Mouse (Mus musculus) megakaryocyte-erythroid progenitor cell, adult 5-6 weeks (primary cell): ENCODE measurements around the gene Klk15. TPM values are rescaled to one million over a fixed set of nuclear protein-coding genes. Genes with fewer than 3 reads are reported as not detected.
"Not testable (repeated sequence)": the region's sequence is repeated elsewhere in the genome, so short reads cannot be mapped to it uniquely, and the experiment has no call there.

ENCODE experiments used
- ATAC-seq: replicated peaks from 2 replicates; pipeline ENCODE4 v1.8.0; 2016; ENCODE audit warnings: mild to moderate bottlenecking, inconsistent platforms; ENCODE audit not compliant: severe bottlenecking, poor library complexity, low FRiP score, low TSS enrichment
- total RNA-seq, 2 experiments: library from RNA; stranded (forward) in 1 of 2; stranded (reverse) in 1 of 2; fragments of 200-1000, 215-1000 nt in 1 of 2; fragments of >200 nt in 1 of 2; fragmentation: Nextera tagmentation in 1 of 2; gene quantifications; 2 replicates each; pipeline ENCODE4 v1.2.3; 2014 to 2017

Klk15 gene
- total RNA-seq (2014; fragmentation: Nextera tagmentation) (not detected in 2 replicates), total RNA-seq (2017) (not detected in 2 replicates)

- no peak for ATAC-seq
Measured at GRCm38 (mm10) chr7:43933440-43933839, at the start of gene Klk15. Gene Klk15, plus strand, starts transcription at chr7:43933740.

- no peak for ATAC-seq
Measured at GRCm38 (mm10) chr7:43891365-43891764, 42.2 kb upstream of the Klk15 start.

GRCm38 (mm10) chr7:43891788-43892187, 41.8 kb upstream of the Klk15 start:
- ATAC-seq = no peak

GRCm38 (mm10) chr7:43894836-43895235, 38.7 kb upstream of the Klk15 start:
- ATAC-seq = peak; percentile 81

DNA sequence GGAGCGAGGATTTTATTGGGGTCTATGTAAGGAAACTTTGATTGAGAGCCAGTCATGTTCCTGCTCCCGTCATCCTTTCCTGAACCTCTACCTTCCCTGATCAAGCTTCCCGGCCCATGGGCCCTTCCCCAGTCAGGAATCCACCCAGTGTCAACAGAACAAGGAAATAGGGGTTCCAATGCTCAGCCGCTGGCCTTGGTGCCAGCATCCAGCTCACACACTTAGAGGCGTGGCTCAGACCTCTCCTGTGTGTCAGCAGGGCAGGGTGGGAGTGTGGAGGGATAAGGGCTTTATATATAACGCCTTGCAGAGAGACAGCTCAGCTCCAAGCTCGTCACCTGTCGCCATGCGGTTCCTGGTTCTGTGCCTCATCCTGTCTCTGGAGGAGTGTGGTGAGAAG, 18.7 kb upstream of the Klk15 start:
- no peak for ATAC-seq

GRCm38 (mm10) chr7:43918426-43918825, 15.1 kb upstream of the Klk15 start:
- no peak for ATAC-seq

GRCm38 (mm10) chr7:43918871-43919270, 14.7 kb upstream of the Klk15 start:
- no peak for ATAC-seq

DNA sequence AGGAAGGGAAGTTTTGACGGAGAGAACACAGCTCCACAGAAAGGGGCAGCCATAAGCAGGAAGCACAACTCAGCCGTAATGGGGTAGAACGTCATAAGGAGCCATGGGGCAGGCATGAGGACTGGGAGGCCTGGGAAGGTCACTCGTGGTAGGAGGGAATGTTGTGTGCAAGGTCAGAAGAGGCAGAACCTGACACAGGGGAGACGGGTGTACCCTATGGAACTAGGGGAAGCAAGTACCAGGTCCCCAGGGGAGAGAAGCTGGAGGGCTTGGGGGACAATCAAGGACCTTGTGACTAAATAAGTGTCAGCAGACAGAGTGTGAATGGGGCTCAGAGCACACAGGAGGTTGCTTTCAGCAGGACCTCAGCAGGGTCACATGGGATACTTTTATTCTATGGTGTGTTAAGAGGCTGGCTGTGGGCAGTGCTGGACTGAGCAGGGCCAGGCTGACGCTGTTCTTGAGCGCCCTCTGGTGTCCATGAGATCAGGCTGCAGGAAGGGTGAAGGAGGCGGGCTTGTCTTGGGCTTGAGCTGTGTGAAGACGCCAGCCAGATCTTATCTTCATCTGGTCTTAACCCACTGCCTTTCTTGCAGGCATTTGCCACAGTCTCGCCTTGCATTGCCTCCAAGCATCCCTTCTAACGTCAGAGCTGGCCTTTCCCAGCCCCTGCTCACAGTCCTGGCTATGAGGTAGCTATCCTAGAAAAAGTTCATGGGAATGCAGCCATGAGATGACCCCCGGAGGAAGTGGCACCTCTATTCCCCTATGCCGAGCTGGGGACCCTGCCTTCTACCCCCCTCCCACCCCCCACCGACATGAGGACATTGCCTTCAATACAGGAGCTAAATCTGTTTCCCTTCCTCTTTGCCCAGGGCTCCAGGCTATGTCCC, 13.7 kb upstream of the Klk15 start:
- peak; percentile 94 for ATAC-seq

DNA sequence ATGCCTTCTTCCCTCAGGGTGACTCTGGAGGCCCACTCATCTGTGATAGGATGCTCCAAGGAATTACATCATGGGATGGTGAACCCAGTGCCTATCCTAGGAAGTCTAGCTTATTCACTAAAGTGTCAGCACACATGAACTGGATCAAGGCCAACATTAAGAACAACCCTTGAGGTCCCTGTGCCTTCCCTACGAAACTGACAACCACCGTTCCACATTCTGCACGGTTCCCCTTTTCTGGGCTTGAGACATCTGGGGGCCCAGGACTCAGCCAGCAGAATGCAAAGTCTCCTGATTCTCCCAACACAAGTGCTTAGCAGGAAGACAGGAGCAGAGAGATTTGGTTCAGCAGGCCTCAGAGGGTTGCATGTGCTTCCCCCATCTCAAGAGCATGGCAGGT, 13.0 kb upstream of the Klk15 start:
- no peak for ATAC-seq

- no peak for ATAC-seq
Measured at GRCm38 (mm10) chr7:43921087-43921486, 12.5 kb upstream of the Klk15 start.

- no peak for ATAC-seq
Measured at GRCm38 (mm10) chr7:43921941-43922340, 11.6 kb upstream of the Klk15 start.

DNA sequence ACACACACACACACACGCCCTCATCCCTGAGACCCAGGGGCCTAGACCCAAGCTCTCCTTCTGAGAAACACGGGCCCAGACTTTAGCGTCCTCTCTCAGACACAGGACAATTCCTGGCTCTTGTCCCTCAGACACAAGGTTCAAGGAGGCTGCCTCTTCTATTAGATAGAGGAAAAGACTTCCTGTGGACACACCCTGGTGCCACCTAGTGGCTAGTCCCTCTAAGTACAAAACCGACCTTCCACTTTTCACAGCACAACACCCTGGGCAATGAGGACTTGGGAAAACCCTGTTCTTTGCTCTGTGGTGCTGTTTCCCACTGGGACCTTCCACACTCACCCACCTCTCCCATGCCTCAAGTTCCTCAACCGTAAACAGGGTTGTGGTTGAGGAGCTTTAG, 7.6 kb upstream of the Klk15 start:
- ATAC-seq = no peak

GRCm38 (mm10) chr7:43928521-43928920, 5.0 kb upstream of the Klk15 start:
- no peak for ATAC-seq

DNA sequence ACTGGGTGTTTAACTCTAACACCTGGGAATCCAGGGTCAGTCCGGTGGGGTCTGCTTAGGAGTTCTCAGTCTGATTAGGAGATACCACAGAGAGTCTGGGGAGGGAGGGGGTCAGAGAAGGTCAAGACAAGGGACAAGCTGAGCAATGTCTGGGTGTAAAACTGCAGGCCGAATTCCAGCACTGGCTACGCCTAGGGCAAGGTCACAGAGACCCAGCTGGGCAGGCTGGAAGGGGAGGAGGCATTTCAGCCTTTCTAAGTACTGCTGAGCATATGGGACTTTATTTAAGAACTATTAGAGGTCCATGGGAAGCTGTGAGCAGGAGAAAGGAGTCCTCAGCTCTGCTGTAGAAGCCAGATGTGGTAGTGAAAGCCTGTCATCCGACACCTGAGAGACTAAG, 1.2 kb upstream of the Klk15 start:
- ATAC-seq = no peak

- ATAC-seq = no peak
Measured at GRCm38 (mm10) chr7:43934747-43935146, 1.2 kb downstream of the Klk15 start.

DNA sequence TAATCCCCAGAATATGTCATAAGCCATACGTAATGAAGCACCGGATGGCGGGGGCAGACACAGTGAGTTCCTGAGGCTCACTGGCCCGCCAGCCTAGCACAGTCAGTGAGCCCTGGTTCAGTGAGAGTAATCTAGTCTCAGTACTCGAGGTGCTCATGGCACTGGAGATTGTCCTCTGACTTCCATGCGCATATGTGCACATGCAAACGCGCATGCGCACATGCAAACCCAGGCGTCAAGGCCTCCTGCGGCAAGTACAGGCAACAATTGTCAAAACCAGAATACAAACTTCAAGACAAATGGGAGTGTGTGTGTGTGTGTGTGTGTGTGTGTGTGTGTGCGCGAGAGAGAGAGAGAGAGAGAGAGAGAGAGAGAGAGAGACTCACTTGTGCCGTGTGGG, 3.0 kb downstream of the Klk15 start:
- no peak for ATAC-seq

DNA sequence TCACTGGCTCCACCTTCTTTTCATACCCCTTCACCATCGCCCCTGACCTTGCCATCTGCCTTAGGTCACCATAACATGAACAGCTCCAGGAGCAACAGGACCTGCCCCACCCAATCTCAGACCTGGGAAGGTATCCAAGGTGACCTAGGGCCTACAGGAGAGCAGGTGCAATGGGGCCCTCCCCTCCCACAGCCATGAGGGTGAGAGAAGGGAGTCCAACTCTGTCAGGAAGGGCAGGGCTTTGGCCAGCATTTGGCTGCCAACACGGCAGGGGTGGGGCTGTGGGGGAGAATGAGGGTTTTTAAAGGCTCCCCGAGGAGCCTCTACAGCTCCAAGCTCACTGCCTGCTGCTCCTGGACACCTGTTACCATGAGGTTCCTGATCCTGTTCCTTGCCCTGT, 8.8 kb downstream of the Klk15 start:
- not testable (repeated sequence) for ATAC-seq

DNA sequence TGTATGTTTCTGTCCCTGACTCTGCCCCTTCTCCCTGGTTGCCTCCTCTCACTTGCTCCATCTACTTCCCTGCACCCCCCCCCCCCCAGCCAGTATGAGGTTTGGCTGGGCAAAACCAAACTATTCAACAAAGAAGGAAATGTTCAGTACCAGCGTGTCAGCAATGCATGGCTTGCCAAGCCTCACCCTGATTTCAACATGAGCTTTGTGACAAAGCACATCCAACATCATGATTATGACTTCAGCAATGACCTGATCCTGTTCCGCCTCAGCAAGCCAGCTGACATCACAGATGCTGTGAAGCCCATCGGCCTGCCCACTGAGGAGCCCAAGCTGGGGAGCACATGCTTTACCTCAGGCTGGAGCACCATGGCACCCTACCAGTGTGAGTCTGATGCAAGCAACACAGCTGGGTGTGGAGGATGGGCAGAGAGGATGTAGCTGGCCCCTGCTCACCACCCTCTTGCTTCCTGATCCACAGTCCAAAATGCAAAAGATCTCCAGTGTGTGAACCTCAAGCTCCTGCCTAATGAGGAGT, 11.3 kb downstream of the Klk15 start:
- ATAC-seq = no peak

DNA sequence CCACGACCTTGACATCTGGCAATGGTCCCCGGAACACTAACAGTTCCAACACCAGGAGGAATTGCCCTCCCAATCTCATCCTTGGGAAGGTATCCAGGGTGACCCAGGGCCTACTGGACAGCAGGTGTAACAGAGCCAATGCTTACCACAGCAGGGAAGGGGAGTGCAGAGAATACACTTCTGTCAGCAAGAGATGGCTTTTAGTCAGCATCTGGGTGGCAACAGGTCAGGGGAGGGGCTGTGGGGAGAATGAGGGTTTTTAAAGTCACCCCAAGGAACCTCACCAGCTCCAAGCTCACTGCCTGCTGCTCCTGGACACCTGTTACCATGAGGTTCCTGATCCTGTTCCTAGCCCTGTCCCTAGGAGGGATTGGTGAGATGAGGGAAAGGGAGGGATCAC, 16.8 kb downstream of the Klk15 start, which contains the start of gene Klk1b8:
Gene Klk1b8, plus strand, starts transcription at position 301 of the 400 bp plus-strand sequence.
- ATAC-seq = no peak

- no peak for ATAC-seq
Measured at GRCm38 (mm10) chr7:43952703-43953102, 19.2 kb downstream of the Klk15 start.

DNA sequence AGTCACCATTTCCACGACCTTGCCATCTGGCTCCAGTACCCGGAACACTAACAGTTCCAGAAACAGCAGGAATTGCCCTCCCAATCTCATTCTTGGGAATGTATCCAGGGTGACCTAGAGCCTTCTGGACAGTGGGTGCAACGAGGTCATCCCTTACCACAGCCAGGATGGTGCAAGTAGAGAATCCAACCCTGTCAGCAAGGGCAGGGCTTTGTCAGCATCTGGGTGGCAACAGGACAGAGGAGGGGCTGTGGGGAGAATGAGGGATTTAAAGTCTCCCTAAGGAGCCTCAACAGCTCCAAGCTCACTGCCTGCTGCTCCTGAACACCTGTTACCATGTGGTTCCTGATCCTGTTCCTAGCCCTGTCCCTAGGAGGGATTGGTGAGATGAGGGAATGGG, 32.9 kb downstream of the Klk15 start, which contains the start of gene Klk1b1:
Gene Klk1b1, plus strand, starts transcription at position 301 of the 400 bp plus-strand sequence.
- no peak for ATAC-seq
